Comparison of ENCODE assay signal across 8 mouse cellular contexts in the genomic region with DNA sequence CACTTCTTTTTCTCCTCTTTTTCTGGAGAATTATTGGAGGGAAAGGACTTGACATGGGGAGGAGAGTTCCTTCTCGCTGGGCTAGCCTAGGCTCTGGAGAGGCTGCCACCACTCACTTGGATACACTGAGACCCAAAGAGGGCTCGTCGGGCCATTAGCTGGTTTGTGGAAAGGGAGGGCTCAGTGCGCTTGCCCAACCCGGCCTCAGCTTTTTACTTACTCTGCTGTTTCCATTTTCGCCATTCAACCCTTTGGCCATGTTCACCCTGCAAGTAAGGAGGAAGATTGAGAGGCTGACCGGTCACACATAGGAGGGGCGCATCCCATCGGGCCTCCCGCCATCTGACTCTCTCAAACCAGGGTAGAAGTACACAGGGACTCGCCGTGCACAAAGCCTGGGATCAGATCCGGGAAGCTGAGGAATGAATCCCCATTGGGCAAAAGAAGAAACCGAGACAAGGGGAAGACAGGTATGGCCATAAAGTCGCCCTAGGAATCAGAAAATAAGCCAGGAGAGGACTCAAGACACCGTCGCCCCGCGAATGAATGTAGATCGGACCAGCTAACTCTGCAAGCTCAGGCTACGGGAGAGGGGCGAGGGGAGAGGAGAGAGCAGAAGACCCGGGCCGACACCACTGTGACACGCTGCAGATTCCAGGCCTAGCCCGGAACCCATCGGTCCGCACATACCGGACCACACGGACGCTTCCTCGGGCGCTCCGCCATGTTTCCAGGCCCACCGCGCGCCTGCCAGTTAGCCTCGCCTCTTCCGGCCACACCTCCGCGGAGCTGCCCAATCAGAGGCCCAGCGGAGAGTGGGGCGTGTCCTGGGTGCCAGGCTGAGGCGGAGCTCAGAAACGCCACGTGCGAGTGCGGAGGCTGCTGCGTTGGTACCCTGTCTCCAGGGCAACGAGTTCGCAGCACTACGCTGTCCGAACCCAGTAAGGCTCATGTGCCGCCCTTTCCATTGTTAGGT. TPM values are rescaled to one million over a fixed set of nuclear protein-coding genes. Genes with fewer than 3 reads are reported as not detected.
DNase-seq lines count a peak whose midpoint lies in the region; ATAC-seq and TF ChIP-seq lines count a peak whose summit lies in the region.

A gene (minus strand): TSS at position 760 of the 976 bp plus-strand sequence.

- TF ChIP-seq CTCF in bone marrow macrophage, adult 2 months (IDR thresholded peaks at IDR 0.05; ENCODE audit: low read depth, low read length), result no peak
- no peak for TF ChIP-seq CTCF in embryonic fibroblast, embryonic 13.5 days (IDR thresholded peaks at IDR 0.05; ENCODE audit: borderline replicate concordance, insufficient read depth, low read length)

- no peak for TF ChIP-seq POLR2A in bone marrow macrophage, adult 2 months (IDR thresholded peaks at IDR 0.05; ENCODE audit: borderline replicate concordance, low read depth, low read length)
- peak; percentile 79 for TF ChIP-seq POLR2A in embryonic fibroblast, embryonic 13.5 days (IDR thresholded peaks at IDR 0.05; ENCODE audit: low read depth, low read length)

- H3K4me1 ChIP-seq in bone marrow macrophage, adult 2 months (ENCODE audit: control insufficient read depth, insufficient read depth, low read length), result peaks cover 6% of the 10 kb centered on the region
- H3K4me1 ChIP-seq in embryonic fibroblast, embryonic 13.5 days (ENCODE audit: control insufficient read depth, insufficient read depth, low read length), result peaks cover 3% of the 10 kb centered on the region; the same call in 1 of the 2 replicates
- peaks cover 8% of the 10 kb centered on the region for H3K4me1 ChIP-seq in kidney, embryonic 14.5 days (ENCODE audit: control insufficient read depth, insufficient read depth, low read length)
- peaks cover 15% of the 10 kb centered on the region for H3K4me1 ChIP-seq in limb, embryonic 15.5 days

- H3K4me3 ChIP-seq in bone marrow macrophage, adult 2 months (ENCODE audit: insufficient read depth, low read length), result peak within 1 kb of the TSS; percentile 79
- peak within 1 kb of the TSS; percentile 82 for H3K4me3 ChIP-seq in embryonic fibroblast, embryonic 13.5 days (ENCODE audit: insufficient read depth, low read length)
- H3K4me3 ChIP-seq in kidney, embryonic 14.5 days (ENCODE audit: low read length), result peak within 1 kb of the TSS; percentile 81
- peak within 1 kb of the TSS; percentile 73 for H3K4me3 ChIP-seq in limb, embryonic 15.5 days

- no peaks in the 10 kb centered on the region for H3K27me3 ChIP-seq in kidney, embryonic 14.5 days (ENCODE audit: control insufficient read depth, insufficient read depth, low read length)
- H3K27me3 ChIP-seq in limb, embryonic 15.5 days, result no peaks in the 10 kb centered on the region

- WGBS in kidney, embryonic 14.5 days, result 2% methylated on average over 51 of the region's 54 CpGs
- WGBS in limb, embryonic 15.5 days, result 3% methylated on average over 54 of the region's 54 CpGs

- H3K27ac ChIP-seq in bone marrow macrophage, adult 2 months (ENCODE audit: insufficient read depth, low read depth, low read length), result peak within 1 kb of the TSS; percentile 21
- H3K27ac ChIP-seq in embryonic fibroblast, embryonic 13.5 days (ENCODE audit: insufficient read depth, low read length), result no peak within 1 kb of the TSS
- peak within 1 kb of the TSS; percentile 56; the same call in 1 of the 2 replicates for H3K27ac ChIP-seq in kidney, embryonic 14.5 days (ENCODE audit: low read depth, low read length)
- peak within 1 kb of the TSS; percentile 71 for H3K27ac ChIP-seq in limb, embryonic 15.5 days

- ATAC-seq in kidney, embryonic 14.5 days (ENCODE audit: low FRiP score, low TSS enrichment), result peak; percentile 97
- peak; percentile 94 for ATAC-seq in limb, embryonic 15.5 days (ENCODE audit: insufficient number of reproducible peaks, low FRiP score, low TSS enrichment, low read depth)

- H3K36me3 ChIP-seq in kidney, embryonic 14.5 days (ENCODE audit: control insufficient read depth, insufficient read depth, low read length), result peaks cover 39% of the 10 kb centered on the region
- H3K36me3 ChIP-seq in limb, embryonic 15.5 days, result peaks cover 41% of the 10 kb centered on the region

- H3K9me3 ChIP-seq in kidney, embryonic 14.5 days (ENCODE audit: control insufficient read depth, low read length), result 0 out of 2 replicates have a peak, but pooled peaks cover 3% of the 10 kb centered on the region
- H3K9me3 ChIP-seq in limb, embryonic 15.5 days, result no peaks in the 10 kb centered on the region

- H3K9ac ChIP-seq in kidney, embryonic 14.5 days (ENCODE audit: low read depth, low read length), result peak within 1 kb of the TSS; percentile 79
- H3K9ac ChIP-seq in limb, embryonic 15.5 days, result peak within 1 kb of the TSS; percentile 76

- peak within 1 kb of the TSS; percentile 82 for H3K4me2 ChIP-seq in kidney, embryonic 14.5 days (replicated peaks; ENCODE audit: low read depth, low read length)
- H3K4me2 ChIP-seq in limb, embryonic 15.5 days, result peak within 1 kb of the TSS; percentile 80

- DNase-seq in A20 (ENCODE audit: low read depth, low spot score), result peak; percentile 97
- DNase-seq in heart, adult 9 months (ENCODE audit: low spot score in 2 of 2), result peak; percentile 93 to 94
- DNase-seq in monocyte, adult 2 months (ENCODE audit: low read depth in 1 of 2, low spot score in 2 of 2), result peak; percentile 90 to 92
- peak; percentile 93 to 94 for DNase-seq in spleen, postnatal 36 days (ENCODE audit: low spot score in 2 of 2)

RNA-seq across cellular contexts. Expression of the gene that starts here (rescaled TPM):
- 12.5 and 12.9 TPM in 2 replicates for polyA plus RNA-seq in bone marrow macrophage, adult 2 months (2012; ENCODE audit: insufficient read depth, insufficient read length, missing spikeins)
- polyA plus RNA-seq in embryonic fibroblast, embryonic 13.5 days (2011; ENCODE audit: insufficient read length, low read depth, missing spikeins), result 20.7 and 22.8 TPM in 2 replicates
- 58.2 and 77.0 TPM in 2 replicates for polyA plus RNA-seq in kidney, embryonic 14.5 days (2014; fragmentation: Nextera tagmentation; extraction: Ambion mirVana)
- polyA plus RNA-seq in limb, embryonic 15.5 days (2015; fragmentation: Nextera tagmentation; extraction: Ambion mirVana), result 75.0 and 75.2 TPM in 2 replicates
